Mouse (Mus musculus): Measurements from ENCODE around the gene Fpr-rs4.
"Not testable (repeated sequence)": the region's sequence is repeated elsewhere in the genome, so short reads cannot be mapped to it uniquely, and the experiment has no call there.

Fpr-rs4 gene

DNA sequence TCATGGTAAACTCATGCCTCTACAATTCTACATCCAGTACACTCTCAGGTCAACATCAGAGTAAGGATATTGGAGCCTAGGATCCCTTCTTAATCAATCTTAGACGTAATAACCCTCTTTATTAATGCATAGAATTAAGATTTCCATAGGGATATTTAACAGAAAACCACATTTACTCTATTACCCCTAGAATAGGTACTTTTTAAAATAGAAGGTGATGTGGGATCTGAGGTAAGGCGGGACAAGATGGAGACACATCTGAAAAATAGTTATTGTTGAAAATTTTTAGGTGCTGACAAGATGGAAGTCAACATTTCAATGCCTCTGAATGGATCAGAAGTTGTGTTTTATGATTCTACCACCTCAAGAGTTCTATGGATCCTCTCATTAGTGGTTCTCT is at the start of gene Fpr-rs4:
Gene Fpr-rs4 (plus strand): TSS at position 301 of the 400 bp plus-strand sequence.
- no peak for DNase-seq (ENCODE audit: low spot score)

DNA sequence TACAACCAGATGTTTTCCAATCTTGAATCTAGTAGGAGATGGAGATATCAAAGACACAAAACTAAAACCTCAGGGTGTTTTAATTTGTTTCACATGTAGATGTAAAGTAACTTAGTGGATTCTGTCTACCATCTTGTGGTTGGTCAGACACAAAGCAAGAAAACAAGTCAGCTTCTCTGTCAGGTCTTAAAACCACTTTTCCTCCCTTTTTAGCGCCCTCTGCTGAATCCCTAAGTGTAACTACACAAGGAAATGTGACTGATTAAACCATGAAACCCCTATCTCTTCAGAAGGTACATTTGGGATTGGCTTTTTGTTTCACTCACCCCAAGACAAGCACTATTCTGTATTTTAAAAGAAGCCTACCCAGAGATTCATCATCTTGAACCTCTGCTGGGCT is 48.1 kb upstream of the Fpr-rs4 start:
- DNase-seq (ENCODE audit: low spot score): no peak

GRCm38 (mm10) chr17:17981232-17981631 is 40.3 kb upstream of the Fpr-rs4 start:
- not testable (repeated sequence) for DNase-seq (ENCODE audit: low spot score)

GRCm38 (mm10) chr17:18004752-18005151 is 16.8 kb upstream of the Fpr-rs4 start:
- DNase-seq (ENCODE audit: low spot score): no peak

- DNase-seq (ENCODE audit: low spot score): no peak
These were observed 27.6 kb downstream of the Fpr-rs4 start, which contains the start of gene Vmn2r124 for GRCm38 (mm10) chr17:18049124-18049523. Gene Vmn2r124 (plus strand): TSS chr17:18049424.

Measured in ovary, postnatal 10 days (tissue).